Comparison of ENCODE assay signal across 17 mouse cellular contexts in the genomic region with DNA sequence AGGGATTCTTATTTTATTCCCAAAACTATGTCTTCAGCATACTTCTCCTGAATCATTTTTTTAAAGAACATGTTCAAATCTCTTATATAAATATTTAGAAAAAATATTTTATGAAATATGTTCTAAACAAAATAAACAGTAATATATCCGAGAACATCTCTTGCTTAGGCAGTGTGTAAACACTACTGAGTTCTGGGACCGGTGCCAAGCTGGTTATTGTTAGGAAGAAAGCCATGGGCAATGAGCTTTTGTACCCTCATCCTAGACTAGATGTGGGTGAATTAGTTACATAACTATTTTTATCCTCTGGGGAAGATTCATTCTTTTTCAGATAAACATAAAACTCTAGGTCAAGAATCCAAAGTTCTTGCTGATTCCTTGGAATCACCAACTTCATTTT.
A peak's percentile ranks its signal among the peaks of the same experiment; 100 is the strongest.
DNase-seq lines count a peak whose midpoint lies in the region; ATAC-seq and TF ChIP-seq lines count a peak whose summit lies in the region.
"Had no signal": no experiment of that assay in that cellular context is flagged by ENCODE, and none has a peak within 500 bp of the region (broad histone marks: within the 10 kb centered on the region; RNA-seq: fewer than 3 reads in every experiment).

No protein-coding gene starts in this region.

- H3K9me3 ChIP-seq in lung, postnatal 0 days (ENCODE audit: low read length), result no peaks in the 10 kb centered on the region; the same call in 1 of the 2 replicates
- H3K9me3 ChIP-seq: forebrain, embryonic 10.5 days; liver, embryonic 12.5 days had no signal

- no peaks in the 10 kb centered on the region for H3K27me3 ChIP-seq in lung, postnatal 0 days (replicated peaks; ENCODE audit: insufficient read depth, low read length)
- H3K27me3 ChIP-seq: liver, embryonic 12.5 days; megakaryocyte, embryonic 14.5 days had no signal

- no peak for TF ChIP-seq EP300 in lung, postnatal 0 days (IDR thresholded peaks at IDR 0.05)

- no peaks in the 10 kb centered on the region for H3K4me1 ChIP-seq in lung, postnatal 0 days (ENCODE audit: insufficient read depth, low read depth, low read length)
- H3K4me1 ChIP-seq: forebrain, embryonic 10.5 days; liver, embryonic 12.5 days; megakaryocyte, embryonic 14.5 days had no signal

- no peak overlapping the region for H3K4me2 ChIP-seq in lung, postnatal 0 days (replicated peaks; ENCODE audit: low read depth, low read length)
- H3K4me2 ChIP-seq: liver, embryonic 12.5 days had no signal

- no peak for TF ChIP-seq CTCF in lung, postnatal 0 days (IDR thresholded peaks at IDR 0.05)

- no peak overlapping the region for H3K9ac ChIP-seq in lung, postnatal 0 days (replicated peaks; ENCODE audit: low read depth)
- H3K9ac ChIP-seq: liver, embryonic 12.5 days had no signal

- H3K27ac ChIP-seq in lung, postnatal 0 days (ENCODE audit: low read length), result no peak overlapping the region
- H3K27ac ChIP-seq: forebrain, embryonic 10.5 days; gastrocnemius, adult 2 months; liver, embryonic 12.5 days; stomach, postnatal 0 days had no signal

- H3K4me3 ChIP-seq in lung, postnatal 0 days (ENCODE audit: low read depth, low read length), result no peak overlapping the region
- H3K4me3 ChIP-seq: forebrain, embryonic 10.5 days; gastrocnemius, adult 2 months; liver, embryonic 12.5 days; megakaryocyte, embryonic 14.5 days; myocyte had no signal

- 50% methylated on average over 2 of the region's 2 CpGs for WGBS in lung, postnatal 0 days

- peak; percentile 1 to 3 for DNase-seq in frontal cortex, postnatal 36 days (ENCODE audit: low spot score in 2 of 2)
- no peak for DNase-seq in frontal cortex, postnatal 25 days (ENCODE audit: low spot score in 2 of 2)
- peak; percentile 1 for DNase-seq in retina, postnatal 1 day
- no peak for DNase-seq in retina, embryonic 14.5 days (ENCODE audit: low spot score)
- peak; percentile 10 for DNase-seq in lung, postnatal 0 days (ENCODE audit: low spot score)
- no peak for DNase-seq in yolk sac, embryonic 10.5 days (ENCODE audit: low spot score)
- DNase-seq: cerebellum, adult 2 months; gastrocnemius, adult 2 months; heart, adult 18-20 months; kidney, adult 9 months had no signal

- no peaks in the 10 kb centered on the region for H3K36me3 ChIP-seq in lung, postnatal 0 days (ENCODE audit: insufficient read depth, low read length)
- H3K36me3 ChIP-seq: forebrain, embryonic 10.5 days; liver, embryonic 12.5 days had no signal

- ATAC-seq in lung, postnatal 0 days, result no peak
- no peak for ATAC-seq in megakaryocyte-erythroid progenitor cell, adult 5-6 weeks (replicated peaks; ENCODE audit: low FRiP score, low TSS enrichment, poor library complexity, severe bottlenecking)
- ATAC-seq: hindbrain, embryonic 16.5 days; liver, embryonic 12.5 days had no signal

Comparison
In these comparisons a context has a peak if more than half of its experiments do, and no peak if none do; other contexts are left out.
1. DNase-seq: peak in frontal cortex, postnatal 36 days (2 of 2), retina, postnatal 1 day (single experiment) and lung, postnatal 0 days (single experiment); none in frontal cortex, postnatal 25 days (0 of 2), retina, embryonic 14.5 days (single experiment) and yolk sac, embryonic 10.5 days (single experiment).